Comparison of ENCODE assay signal across 26 mouse cellular contexts in genomic region chr8:75226773-75227172, GRCm38 (mm10). TPM values are rescaled to one million over a fixed set of nuclear protein-coding genes. Genes with fewer than 3 reads are reported as not detected.
DNase-seq lines count a peak whose midpoint lies in the region; ATAC-seq and TF ChIP-seq lines count a peak whose summit lies in the region.
"Had no signal": no experiment of that assay in that cellular context is flagged by ENCODE, and none has a peak within 500 bp of the region (broad histone marks: within the 10 kb centered on the region; RNA-seq: fewer than 3 reads in every experiment).

No protein-coding gene starts in this region.

- no peak overlapping the region for H3K9ac ChIP-seq in forebrain, embryonic 11.5 days (ENCODE audit: low read length)
- no peak overlapping the region for H3K9ac ChIP-seq in forebrain, embryonic 12.5 days
- H3K9ac ChIP-seq: forebrain, embryonic 13.5 days; forebrain, postnatal 0 days; heart, embryonic 13.5 days; hindbrain, embryonic 14.5 days had no signal

- no peak overlapping the region for H3K4me2 ChIP-seq in forebrain, embryonic 11.5 days (ENCODE audit: low read depth, low read length, severe bottlenecking)
- no peak overlapping the region for H3K4me2 ChIP-seq in forebrain, embryonic 12.5 days
- H3K4me2 ChIP-seq: forebrain, embryonic 13.5 days; heart, embryonic 13.5 days; hindbrain, embryonic 14.5 days had no signal

- in situ Hi-C loops in Patski (cut with MboI; ENCODE audit: low pct_unique_long_range_greater_than_20kb) = no loop called here

- TF ChIP-seq CTCF in Patski (IDR thresholded peaks at IDR 0.05) = no peak

- H3K27me3 ChIP-seq in forebrain, embryonic 11.5 days (ENCODE audit: control insufficient read depth, insufficient read depth, low read length) = no peaks in the 10 kb centered on the region
- no peaks in the 10 kb centered on the region for H3K27me3 ChIP-seq in forebrain, embryonic 12.5 days
- H3K27me3 ChIP-seq in Patski = no peaks in the 10 kb centered on the region
- H3K27me3 ChIP-seq in limb, embryonic 10.5 days (ENCODE audit: low read depth, poor library complexity, severe bottlenecking) = no peaks in the 10 kb centered on the region; the same call in 1 of the 2 replicates
- H3K27me3 ChIP-seq: forebrain, embryonic 13.5 days; heart, embryonic 13.5 days had no signal

- ATAC-seq in forebrain, embryonic 11.5 days (replicated peaks; ENCODE audit: low FRiP score) = no peak
- no peak for ATAC-seq in forebrain, embryonic 12.5 days (ENCODE audit: low FRiP score)
- ATAC-seq in Patski = peak; percentile 26
- ATAC-seq in cerebellum, adult (ENCODE audit: insufficient number of reproducible peaks, low FRiP score, low TSS enrichment) = no peak
- ATAC-seq: CD4-positive, CD25-positive, alpha-beta regulatory T cell, adult 4 months; forebrain, embryonic 13.5 days; forebrain, postnatal 0 days; hindbrain, postnatal 0 days; inflammation-experienced regulatory T-cells, adult 6 months had no signal

- no peaks in the 10 kb centered on the region for H3K9me3 ChIP-seq in forebrain, embryonic 11.5 days (ENCODE audit: control insufficient read depth, low read length)
- no peaks in the 10 kb centered on the region for H3K9me3 ChIP-seq in forebrain, embryonic 12.5 days
- H3K9me3 ChIP-seq in limb, embryonic 10.5 days (replicated peaks) = no peaks in the 10 kb centered on the region
- H3K9me3 ChIP-seq: forebrain, embryonic 13.5 days; heart, embryonic 10.5 days; heart, embryonic 13.5 days had no signal

- POLR2A ChIA-PET in Patski (lab: Charles Lee) = no interaction called here

- 77% methylated on average over 2 of the region's 2 CpGs for WGBS in forebrain, embryonic 11.5 days
- 82% methylated on average over 2 of the region's 2 CpGs for WGBS in forebrain, embryonic 12.5 days
- WGBS in limb, embryonic 10.5 days = 71% methylated on average over 2 of the region's 2 CpGs

- no peak overlapping the region for H3K27ac ChIP-seq in forebrain, embryonic 11.5 days (ENCODE audit: low read depth, low read length)
- H3K27ac ChIP-seq in forebrain, embryonic 12.5 days = no peak overlapping the region
- no peak overlapping the region for H3K27ac ChIP-seq in limb, embryonic 10.5 days
- H3K27ac ChIP-seq: forebrain, embryonic 13.5 days; heart, adult 2 months; heart, embryonic 10.5 days; heart, embryonic 13.5 days; hindbrain, embryonic 14.5 days; hindbrain, postnatal 0 days had no signal

- H3K36me3 ChIP-seq in forebrain, embryonic 11.5 days (ENCODE audit: control insufficient read depth, insufficient read depth, low read length) = no peaks in the 10 kb centered on the region
- no peaks in the 10 kb centered on the region for H3K36me3 ChIP-seq in forebrain, embryonic 12.5 days (replicated peaks)
- H3K36me3 ChIP-seq in limb, embryonic 10.5 days = no peaks in the 10 kb centered on the region
- H3K36me3 ChIP-seq: heart, embryonic 10.5 days; heart, embryonic 13.5 days had no signal

- DNase-seq in forebrain, embryonic 11.5 days (ENCODE audit: low spot score) = peak; percentile 14
- no peak for DNase-seq in Patski (ENCODE audit: low read depth, low spot score)
- DNase-seq in limb, embryonic 10.5 days (ENCODE audit: low spot score) = peak; percentile 9
- DNase-seq in thymus, postnatal 14 days = no peak
- DNase-seq: adrenal gland, postnatal 10 days; adrenal gland, postnatal 36 days; cerebellum, adult 11 months; cerebellum, adult 2 months; cerebellum, adult 9-11 months; cerebellum, postnatal 25 days; forebrain, postnatal 0 days; gastrocnemius, postnatal 25 days; heart, adult 2 months; heart, postnatal 14 days; heart, postnatal 4 days; kidney, adult 11 months had no signal

- CTCF ChIA-PET in Patski (lab: Charles Lee) = interaction anchor here (1.2 kb wide), 1 partner anchor 9 kb away, joined by 4 read pairs; no protein-coding TSS in a partner anchor

- no peak overlapping the region for H3K4me3 ChIP-seq in forebrain, embryonic 11.5 days (ENCODE audit: low read depth, low read length)
- H3K4me3 ChIP-seq in forebrain, embryonic 12.5 days (replicated peaks) = no peak overlapping the region
- no peak overlapping the region for H3K4me3 ChIP-seq in limb, embryonic 10.5 days
- H3K4me3 ChIP-seq: forebrain, embryonic 13.5 days; heart, adult 2 months; heart, embryonic 10.5 days; heart, embryonic 13.5 days had no signal

- no peaks in the 10 kb centered on the region for H3K4me1 ChIP-seq in forebrain, embryonic 11.5 days (replicated peaks; ENCODE audit: control insufficient read depth, insufficient read depth, low read length)
- H3K4me1 ChIP-seq in forebrain, embryonic 12.5 days = no peaks in the 10 kb centered on the region
- H3K4me1 ChIP-seq in limb, embryonic 10.5 days = no peaks in the 10 kb centered on the region
- H3K4me1 ChIP-seq: forebrain, embryonic 13.5 days had no signal

RNA-seq across cellular contexts. Expression of gene Rasd2, which starts 13.0 kb away (rescaled TPM):
- not detected in 2 replicates for polyA plus RNA-seq in forebrain, embryonic 11.5 days (2014; fragmentation: Nextera tagmentation; extraction: Ambion mirVana)
- polyA plus RNA-seq in forebrain, embryonic 12.5 days (2016; fragmentation: Nextera tagmentation; extraction: Ambion mirVana) = 0.13 and 0.14 TPM in 2 replicates
- 3.6 TPM for polyA plus RNA-seq in Patski (2021)
- polyA plus RNA-seq in limb, embryonic 10.5 days (2016; fragmentation: Nextera tagmentation; extraction: Ambion mirVana) = 0.05 and 0.35 TPM in 2 replicates
- polyA plus RNA-seq: C2C12; CD4-positive, CD25-positive, alpha-beta regulatory T cell, adult 4 months had no signal

Comparison
In these comparisons a context has a peak if more than half of its experiments do, and no peak if none do; other contexts are left out.
1. DNase-seq: peak in forebrain, embryonic 11.5 days (single experiment) and limb, embryonic 10.5 days (single experiment); none in Patski (single experiment) and thymus, postnatal 14 days (single experiment).